ENCODE assay signal across 10 mouse cellular contexts in the genomic region with DNA sequence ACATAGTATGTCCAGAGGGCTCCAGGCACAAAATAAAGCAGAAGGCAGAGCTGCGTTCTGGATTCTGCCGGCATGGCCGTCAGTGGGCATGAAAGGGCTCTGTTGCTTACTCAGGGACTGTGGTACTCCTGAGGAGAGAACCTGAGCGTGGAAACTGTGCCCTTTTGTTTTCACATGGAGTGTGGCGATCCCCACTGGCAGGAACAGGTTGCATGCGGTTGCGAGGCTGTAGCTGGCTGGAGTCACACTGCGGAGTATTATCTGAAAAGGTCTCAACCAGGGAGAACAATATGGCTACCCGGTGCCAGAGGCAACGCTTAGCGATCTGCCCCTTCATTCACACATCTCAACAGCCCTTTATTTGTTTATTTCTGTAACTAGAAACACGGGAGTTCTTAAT.
DNase-seq lines count a peak whose midpoint lies in the region; ATAC-seq and TF ChIP-seq lines count a peak whose summit lies in the region.
"Had no signal": no experiment of that assay in that cellular context is flagged by ENCODE, and none has a peak within 500 bp of the region (broad histone marks: within the 10 kb centered on the region; RNA-seq: fewer than 3 reads in every experiment).

No protein-coding gene starts in this region.

- H3K9me3 ChIP-seq in hindbrain, embryonic 10.5 days = no peaks in the 10 kb centered on the region
- no peaks in the 10 kb centered on the region for H3K9me3 ChIP-seq in hindbrain, postnatal 0 days (ENCODE audit: low read length)
- H3K9me3 ChIP-seq in hindbrain, embryonic 14.5 days (ENCODE audit: control insufficient read depth, low read length) = no peaks in the 10 kb centered on the region

- no peak overlapping the region for H3K4me3 ChIP-seq in hindbrain, embryonic 10.5 days
- H3K4me3 ChIP-seq in hindbrain, postnatal 0 days (ENCODE audit: low read length) = no peak overlapping the region
- H3K4me3 ChIP-seq in hindbrain, embryonic 14.5 days (replicated peaks; ENCODE audit: low read length) = no peak overlapping the region

- no peak overlapping the region for H3K9ac ChIP-seq in hindbrain, postnatal 0 days (replicated peaks; ENCODE audit: low read length)
- peak overlapping the region; percentile 5; the same call in 1 of the 2 replicates for H3K9ac ChIP-seq in hindbrain, embryonic 14.5 days

- DNase-seq in hindbrain, embryonic 10.5 days (ENCODE audit: low spot score) = no peak
- DNase-seq in hindbrain, postnatal 0 days (ENCODE audit: low spot score) = no peak
- peak; percentile 65 for DNase-seq in brain, adult 2 months (ENCODE audit: low read depth, low spot score)
- DNase-seq in brain, embryonic 14.5 days (ENCODE audit: low read depth) = peak; percentile 61
- DNase-seq in hindbrain, embryonic 14.5 days (ENCODE audit: low spot score) = no peak
- DNase-seq in thymus, postnatal 25 days = no peak
- no peak for DNase-seq in adrenal gland, postnatal 4 days (ENCODE audit: low spot score in 2 of 2)
- no peak for DNase-seq in adrenal gland, postnatal 14 days
- DNase-seq: lung, adult 18-20 months had no signal

- TF ChIP-seq CTCF in hindbrain, postnatal 0 days (IDR thresholded peaks at IDR 0.05; ENCODE audit: low read depth) = no peak
- TF ChIP-seq CTCF in brain, embryonic 14.5 days (IDR thresholded peaks at IDR 0.05; ENCODE audit: borderline replicate concordance, extremely low read depth, insufficient read depth, insufficient read length) = no peak

- H3K27me3 ChIP-seq in hindbrain, embryonic 10.5 days (ENCODE audit: insufficient read depth, poor library complexity, severe bottlenecking) = no peaks in the 10 kb centered on the region
- H3K27me3 ChIP-seq in hindbrain, postnatal 0 days (ENCODE audit: insufficient read depth, low read length) = no peaks in the 10 kb centered on the region
- no peaks in the 10 kb centered on the region for H3K27me3 ChIP-seq in hindbrain, embryonic 14.5 days (ENCODE audit: control insufficient read depth, insufficient read depth, low read length)

- H3K4me2 ChIP-seq in hindbrain, postnatal 0 days (ENCODE audit: low read depth, low read length) = no peak overlapping the region
- H3K4me2 ChIP-seq in hindbrain, embryonic 14.5 days (replicated peaks) = no peak overlapping the region

- no peak for ATAC-seq in hindbrain, postnatal 0 days
- ATAC-seq in hindbrain, embryonic 14.5 days (ENCODE audit: low FRiP score) = no peak

- peak overlapping the region; percentile 77 for H3K27ac ChIP-seq in hindbrain, embryonic 10.5 days
- H3K27ac ChIP-seq in hindbrain, postnatal 0 days = no peak overlapping the region
- peak overlapping the region; percentile 72 for H3K27ac ChIP-seq in hindbrain, embryonic 14.5 days
- H3K27ac ChIP-seq: stomach, postnatal 0 days had no signal

- TF ChIP-seq POLR2A in brain, embryonic 14.5 days (IDR thresholded peaks at IDR 0.05; ENCODE audit: borderline replicate concordance, extremely low read depth, insufficient read depth, insufficient read length, poor library complexity, severe bottlenecking) = no peak

- WGBS in hindbrain, embryonic 10.5 days = 77% methylated on average over 12 of the region's 12 CpGs
- WGBS in hindbrain, postnatal 0 days = 42% methylated on average over 12 of the region's 12 CpGs
- 54% methylated on average over 12 of the region's 12 CpGs for WGBS in hindbrain, embryonic 14.5 days

- no peaks in the 10 kb centered on the region for H3K36me3 ChIP-seq in hindbrain, embryonic 10.5 days
- no peaks in the 10 kb centered on the region for H3K36me3 ChIP-seq in hindbrain, postnatal 0 days (ENCODE audit: insufficient read depth, low read length)
- H3K36me3 ChIP-seq in hindbrain, embryonic 14.5 days (replicated peaks; ENCODE audit: control insufficient read depth, insufficient read depth) = no peaks in the 10 kb centered on the region

- peaks cover 42% of the 10 kb centered on the region for H3K4me1 ChIP-seq in hindbrain, embryonic 10.5 days (replicated peaks)
- peaks cover 26% of the 10 kb centered on the region for H3K4me1 ChIP-seq in hindbrain, postnatal 0 days (ENCODE audit: insufficient read depth, low read length)
- peaks cover 37% of the 10 kb centered on the region for H3K4me1 ChIP-seq in hindbrain, embryonic 14.5 days (replicated peaks; ENCODE audit: control insufficient read depth, insufficient read depth, low read length)

Comparison
In these comparisons a context has a peak if more than half of its experiments do, and no peak if none do; other contexts are left out.
1. DNase-seq: peak in brain, adult 2 months (single experiment) and brain, embryonic 14.5 days (single experiment); none in hindbrain, embryonic 10.5 days (single experiment), hindbrain, postnatal 0 days (single experiment), hindbrain, embryonic 14.5 days (single experiment), thymus, postnatal 25 days (single experiment), adrenal gland, postnatal 4 days (0 of 2) and adrenal gland, postnatal 14 days (single experiment).